Mouse (Mus musculus): ENCODE measurements around the gene Aicda.
"Not testable (repeated sequence)": the region's sequence is repeated elsewhere in the genome, so short reads cannot be mapped to it uniquely, and the experiment has no call there.

Gene Aicda

GRCm38 (mm10) chr6:122555266-122555665 is 1.7 kb downstream of the Aicda start:
- no peak for DNase-seq (ENCODE audit: low read depth, low spot score)

- DNase-seq (ENCODE audit: low read depth, low spot score) = peak; percentile 83
Measured at GRCm38 (mm10) chr6:122556959-122557561, 3.5 kb downstream of the Aicda start.

GRCm38 (mm10) chr6:122560427-122560826 is 6.8 kb downstream of the Aicda start:
- DNase-seq (ENCODE audit: low read depth, low spot score) = peak; percentile 86

DNA sequence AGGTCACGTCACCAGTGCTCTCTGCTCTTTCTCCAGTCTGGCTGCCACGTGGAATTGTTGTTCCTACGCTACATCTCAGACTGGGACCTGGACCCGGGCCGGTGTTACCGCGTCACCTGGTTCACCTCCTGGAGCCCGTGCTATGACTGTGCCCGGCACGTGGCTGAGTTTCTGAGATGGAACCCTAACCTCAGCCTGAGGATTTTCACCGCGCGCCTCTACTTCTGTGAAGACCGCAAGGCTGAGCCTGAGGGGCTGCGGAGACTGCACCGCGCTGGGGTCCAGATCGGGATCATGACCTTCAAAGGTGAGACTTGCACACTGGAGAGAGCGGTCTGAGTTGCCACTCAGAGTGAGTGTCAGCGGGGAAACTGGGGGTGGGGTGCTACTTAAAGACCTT is 7.4 kb downstream of the Aicda start:
- DNase-seq (ENCODE audit: low read depth, low spot score) = no peak

- DNase-seq (ENCODE audit: low read depth, low spot score) = peak; percentile 79
Measured at GRCm38 (mm10) chr6:122562463-122562862, 8.9 kb downstream of the Aicda start.

DNA sequence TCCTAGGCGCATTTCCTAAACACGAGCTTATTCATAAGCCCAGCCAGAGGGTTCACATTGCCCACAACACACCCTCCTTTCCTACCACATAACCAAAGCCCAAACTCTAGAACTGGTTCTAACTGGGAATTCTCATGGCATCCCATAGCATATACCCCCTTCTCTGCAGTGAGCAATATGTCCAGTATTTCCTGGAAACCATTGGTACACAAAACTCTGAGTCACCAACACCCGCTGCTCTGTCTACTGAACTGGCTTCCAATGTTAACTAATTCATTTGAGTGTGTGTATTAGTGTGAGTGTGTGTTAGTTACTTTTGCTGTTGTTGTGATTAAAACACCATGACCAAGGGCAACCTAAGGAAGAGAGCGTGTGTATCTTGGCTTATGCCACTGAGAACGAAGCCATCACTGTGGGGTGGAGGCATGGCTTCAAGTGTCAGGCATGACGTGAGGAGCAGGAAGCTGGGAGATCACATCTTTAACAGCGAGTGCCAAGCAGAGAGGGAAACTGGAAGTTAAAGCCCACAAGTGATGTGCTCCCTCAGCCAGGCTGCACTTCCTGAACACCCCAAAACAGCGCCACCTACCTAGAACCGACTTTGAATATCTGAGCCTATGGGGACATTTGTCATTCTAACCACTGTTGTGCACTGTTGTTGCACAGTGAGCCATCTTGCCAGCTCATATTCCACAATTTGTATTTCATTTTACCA is 11.6 kb downstream of the Aicda start:
- no peak for DNase-seq (ENCODE audit: low read depth, low spot score)

- no peak for DNase-seq (ENCODE audit: low read depth, low spot score)
Measured at GRCm38 (mm10) chr6:122569113-122569512, 15.5 kb downstream of the Aicda start.

DNA sequence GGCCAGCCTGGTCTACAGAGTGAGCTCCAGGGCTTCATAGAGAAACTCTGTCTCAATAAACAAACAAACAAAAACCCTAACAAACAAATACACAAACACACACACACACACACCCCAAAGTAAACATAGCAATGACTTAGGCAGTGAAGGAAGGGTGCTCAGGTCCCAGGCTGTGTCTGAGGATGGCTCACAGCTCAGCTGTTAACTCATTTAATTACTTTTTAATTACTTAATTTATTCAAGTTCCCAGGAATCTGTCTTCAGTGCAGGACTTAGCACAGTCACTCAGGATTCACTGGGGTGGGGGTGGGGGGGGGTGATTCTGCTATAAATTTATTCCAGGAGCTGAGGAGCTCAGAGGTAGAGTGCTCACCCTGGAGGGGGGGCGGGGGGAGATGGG is 16.2 kb downstream of the Aicda start:
- no peak for DNase-seq (ENCODE audit: low read depth, low spot score)

GRCm38 (mm10) chr6:122570695-122571616 is 17.4 kb downstream of the Aicda start:
- no peak for DNase-seq (ENCODE audit: low read depth, low spot score)

DNA sequence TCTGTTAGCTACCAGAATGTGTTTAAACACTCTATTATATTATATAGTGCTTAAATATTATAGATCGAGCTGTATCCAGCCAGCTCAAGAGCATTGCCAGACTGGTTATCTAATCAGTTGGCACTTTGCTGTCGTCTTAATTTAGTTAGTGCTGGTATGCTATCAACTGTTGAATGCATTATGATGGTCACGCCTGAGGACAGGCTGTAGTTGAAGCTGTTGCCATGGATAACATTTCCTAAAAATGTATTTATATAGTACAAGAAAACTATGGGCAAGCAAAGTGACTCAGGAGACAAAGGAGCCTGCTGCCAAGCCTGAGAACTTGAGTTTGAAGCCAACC is 18.0 kb downstream of the Aicda start:
- peak; percentile 10 for DNase-seq (ENCODE audit: low read depth, low spot score)

DNA sequence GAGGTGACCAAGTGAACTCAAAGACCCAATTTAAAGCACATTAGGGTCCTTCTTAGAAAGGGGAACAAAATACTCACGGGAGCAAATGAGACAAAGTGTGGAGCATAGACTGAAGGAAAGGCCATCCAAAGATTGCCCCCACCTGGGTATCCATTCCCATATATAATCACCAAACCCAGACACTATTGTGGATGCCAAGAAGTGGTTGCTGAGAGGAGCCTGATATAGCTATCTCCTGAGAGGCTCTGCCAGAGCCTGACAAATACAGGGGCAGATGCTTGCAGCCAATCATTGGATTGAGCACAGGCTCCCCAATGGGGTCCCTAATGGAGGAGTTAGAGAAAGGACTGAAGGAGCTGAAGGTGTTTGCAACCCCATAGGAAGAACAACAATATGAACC is 21.4 kb downstream of the Aicda start:
- not testable (repeated sequence) for DNase-seq (ENCODE audit: low read depth, low spot score)

- no peak for DNase-seq (ENCODE audit: low read depth, low spot score)
Measured at GRCm38 (mm10) chr6:122577030-122577429, 23.4 kb downstream of the Aicda start.

DNA sequence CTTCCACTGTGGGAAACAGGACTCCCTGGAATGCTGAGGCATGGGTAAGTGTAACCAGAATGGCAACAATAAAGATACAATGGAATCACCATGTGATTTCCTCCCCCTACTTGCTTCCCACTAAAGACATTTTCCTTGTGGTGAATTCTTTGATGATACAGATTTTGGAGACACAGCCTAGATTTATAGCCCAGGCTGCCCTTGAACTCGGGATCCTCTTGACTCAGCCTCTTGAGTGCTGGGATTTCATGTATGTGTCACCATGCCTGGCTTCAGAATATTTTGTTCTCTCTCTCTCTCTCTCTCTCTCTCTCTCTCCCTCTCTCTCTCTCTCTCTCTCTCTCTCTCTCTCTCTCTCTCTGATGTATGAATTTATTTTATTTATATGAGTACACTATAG is 25.5 kb downstream of the Aicda start:
- DNase-seq (ENCODE audit: low read depth, low spot score) = no peak

GRCm38 (mm10) chr6:122591027-122591758 is 37.6 kb downstream of the Aicda start:
- no peak for DNase-seq (ENCODE audit: low read depth, low spot score)

GRCm38 (mm10) chr6:122592905-122593304 is 39.3 kb downstream of the Aicda start:
- no peak for DNase-seq (ENCODE audit: low read depth, low spot score)

DNA sequence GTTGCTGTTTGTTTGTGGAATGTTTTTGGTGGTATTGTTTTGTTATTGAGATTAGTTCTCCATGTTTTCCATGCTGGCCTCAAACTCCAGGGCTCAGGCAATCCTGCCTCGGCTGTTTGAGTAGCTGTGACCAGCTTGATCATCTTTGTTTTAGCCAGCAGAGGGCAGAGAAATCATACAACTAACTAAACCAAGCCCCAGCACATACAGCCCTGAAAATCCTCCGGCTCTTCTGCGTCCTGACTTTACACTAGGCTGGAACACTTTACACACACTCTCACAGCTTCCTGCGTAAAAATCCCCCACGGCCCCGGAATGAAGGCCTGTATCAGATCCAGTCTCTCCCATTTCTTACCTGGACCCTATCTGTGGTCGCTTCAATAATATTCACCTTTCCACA is 42.0 kb downstream of the Aicda start:
- peak; percentile 49 for DNase-seq (ENCODE audit: low read depth, low spot score)

- DNase-seq (ENCODE audit: low read depth, low spot score) = no peak
Measured at GRCm38 (mm10) chr6:122596608-122597007, 43.0 kb downstream of the Aicda start.

DNA sequence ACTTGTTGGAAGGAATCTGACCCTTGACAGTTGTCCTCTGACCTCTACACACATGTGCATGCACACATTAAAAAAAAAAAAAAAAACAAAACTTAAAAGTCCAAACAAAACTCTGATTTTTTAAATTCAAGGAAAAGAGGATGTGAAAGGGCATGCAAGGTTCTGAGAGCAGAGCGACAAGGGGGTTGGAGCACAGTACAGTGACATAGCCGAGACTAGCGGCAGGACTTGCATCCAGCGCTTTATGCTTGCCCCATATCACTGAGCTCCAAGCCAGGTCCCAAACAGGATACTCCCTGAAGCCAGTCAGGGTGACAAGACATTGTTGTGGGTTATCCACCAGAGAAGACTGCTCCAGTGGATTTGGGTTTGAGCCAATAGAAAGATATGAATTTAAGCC is 44.4 kb downstream of the Aicda start:
- DNase-seq (ENCODE audit: low read depth, low spot score) = no peak

- no peak for DNase-seq (ENCODE audit: low read depth, low spot score)
Measured at GRCm38 (mm10) chr6:122598436-122598835, 44.8 kb downstream of the Aicda start.

DNA sequence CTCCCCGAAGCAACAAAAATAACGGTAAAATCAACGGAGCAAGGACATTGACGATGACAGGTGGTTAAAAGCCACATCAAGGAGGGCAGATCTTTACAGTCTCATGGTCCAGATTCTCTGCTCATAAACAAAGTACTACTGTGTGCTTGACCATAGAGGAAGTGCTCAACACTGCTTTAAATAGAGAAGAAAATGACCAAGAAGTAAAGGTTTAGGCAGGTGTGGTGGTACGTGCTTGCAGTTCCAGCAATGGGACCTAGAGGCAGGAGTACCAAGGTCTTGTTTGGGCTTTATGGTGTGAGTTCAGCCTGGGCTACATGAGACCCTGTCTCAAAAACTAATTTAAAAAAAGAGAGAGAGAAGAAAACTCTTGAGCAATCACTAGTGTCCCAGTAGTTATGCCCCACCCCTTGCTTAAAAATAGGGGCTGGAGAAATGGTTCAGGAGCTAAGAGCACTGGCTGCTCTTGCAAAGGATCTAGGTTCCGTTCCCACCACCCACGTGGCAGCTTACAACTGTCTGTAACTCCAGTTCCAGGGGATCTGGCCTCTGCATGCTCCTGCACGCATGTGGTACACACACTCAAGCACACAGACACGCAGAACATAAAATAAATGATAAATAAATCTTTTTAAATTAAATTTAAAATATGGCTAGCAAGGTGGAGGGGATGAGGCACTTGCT is 45.6 kb downstream of the Aicda start:
- no peak for DNase-seq (ENCODE audit: low read depth, low spot score)

GRCm38 (mm10) chr6:122600066-122600646 is 46.6 kb downstream of the Aicda start:
- DNase-seq (ENCODE audit: low read depth, low spot score) = no peak
